Mouse (Mus musculus): Measurements from ENCODE around the gene Micall2.

DNA sequence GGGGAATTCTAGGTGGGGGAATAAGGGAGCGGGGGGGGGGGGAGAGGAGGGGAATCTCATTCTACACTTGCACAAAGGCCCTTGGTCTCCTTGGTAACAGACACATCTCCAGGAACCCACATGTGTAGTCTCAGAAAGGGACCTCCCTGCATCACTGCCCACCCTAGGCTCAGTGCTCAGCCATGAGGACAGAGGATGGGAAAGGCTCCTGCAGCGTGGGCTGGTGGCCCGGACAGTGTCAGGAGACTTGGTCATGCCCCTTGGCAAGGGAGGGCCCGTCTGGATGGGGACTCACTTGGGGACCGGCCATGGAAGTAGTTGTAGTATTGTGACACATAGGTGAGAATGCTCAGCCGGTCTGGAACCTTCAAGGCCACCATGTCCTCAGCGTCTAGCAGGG is 17.2 kb downstream of the Micall2 start:
- TF ChIP-seq CTCF (IDR thresholded peaks at IDR 0.05; ENCODE audit: extremely low read depth, insufficient read depth, low read length) (no peak), POLR2A (IDR thresholded peaks at IDR 0.05; ENCODE audit: extremely low read depth, insufficient read depth, low read length) (no peak)
